Comparison of ENCODE assay signal across 18 mouse cellular contexts in the genomic region with DNA sequence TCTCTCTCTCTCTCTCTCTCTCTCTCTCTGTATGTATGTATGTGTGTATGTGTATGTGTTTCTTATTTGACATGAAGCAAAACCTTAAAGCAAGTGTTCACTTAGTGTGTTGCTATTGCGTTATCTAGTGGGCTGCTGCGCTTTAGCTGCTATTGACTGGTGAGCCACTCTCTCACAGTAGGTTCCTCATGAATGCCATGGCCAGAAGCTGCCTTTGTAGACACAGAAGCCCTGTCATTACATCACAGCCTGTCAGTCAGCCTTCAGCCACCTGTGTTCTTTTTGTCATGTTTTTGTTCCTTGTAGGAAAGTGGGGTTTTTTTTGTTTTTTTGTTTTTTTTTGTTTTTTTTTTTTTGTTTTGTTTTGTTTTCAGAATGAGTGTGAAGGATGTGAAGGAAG.
DNase-seq lines count a peak whose midpoint lies in the region; ATAC-seq lines count a peak whose summit lies in the region.
"Had no signal": no experiment of that assay in that cellular context is flagged by ENCODE, and none has a peak within 500 bp of the region (broad histone marks: within the 10 kb centered on the region; RNA-seq: fewer than 3 reads in every experiment).

No protein-coding gene starts in this region.

- no peak overlapping the region for H3K9ac ChIP-seq in hindbrain, embryonic 14.5 days
- no peak overlapping the region for H3K9ac ChIP-seq in forebrain, embryonic 15.5 days (replicated peaks)
- H3K9ac ChIP-seq: limb, embryonic 12.5 days; liver, embryonic 14.5 days had no signal

- DNase-seq in hindbrain, embryonic 10.5 days (ENCODE audit: low spot score), result peak; percentile 15
- DNase-seq in hindbrain, embryonic 14.5 days (ENCODE audit: low spot score), result no peak
- DNase-seq in thymus, postnatal 4 days, result peak; percentile 11
- no peak for DNase-seq in thymus, postnatal 0 days (ENCODE audit: low spot score)
- no peak for DNase-seq in testis, postnatal 14 days (ENCODE audit: low spot score)
- DNase-seq in right cerebral cortex, postnatal 10 days (ENCODE audit: low spot score in 2 of 2), result no peak
- DNase-seq: adrenal gland, postnatal 36 days; cerebellum, adult 8-10 months; heart, adult 18-20 months; kidney, adult 2 months; kidney, postnatal 36 days; layer of hippocampus, adult 9-11 months; right cerebral cortex, postnatal 25 days had no signal

- H3K4me1 ChIP-seq in hindbrain, embryonic 10.5 days (replicated peaks), result peaks cover 41% of the 10 kb centered on the region
- 0 out of 2 replicates have a peak, but pooled peaks cover 9% of the 10 kb centered on the region for H3K4me1 ChIP-seq in hindbrain, embryonic 14.5 days (replicated peaks; ENCODE audit: control insufficient read depth, insufficient read depth, low read length)
- H3K4me1 ChIP-seq in forebrain, embryonic 15.5 days, result peaks cover 13% of the 10 kb centered on the region
- H3K4me1 ChIP-seq: limb, embryonic 12.5 days had no signal

- peak overlapping the region; percentile 81 for H3K27ac ChIP-seq in hindbrain, embryonic 10.5 days
- H3K27ac ChIP-seq in hindbrain, embryonic 14.5 days, result no peak overlapping the region
- H3K27ac ChIP-seq in forebrain, embryonic 15.5 days (replicated peaks), result no peak overlapping the region
- H3K27ac ChIP-seq: limb, embryonic 12.5 days; liver, embryonic 14.5 days had no signal

- no peak for ATAC-seq in hindbrain, embryonic 14.5 days (ENCODE audit: low FRiP score)
- ATAC-seq in forebrain, embryonic 15.5 days (replicated peaks), result peak; percentile 61; the same call in 1 of the 2 replicates
- no peak for ATAC-seq in activated CD4-positive, CD25-positive, alpha-beta regulatory T cell, adult 4 months
- ATAC-seq: lung, postnatal 0 days had no signal

- no peaks in the 10 kb centered on the region for H3K9me3 ChIP-seq in hindbrain, embryonic 10.5 days
- H3K9me3 ChIP-seq in hindbrain, embryonic 14.5 days (ENCODE audit: control insufficient read depth, low read length), result no peaks in the 10 kb centered on the region
- no peaks in the 10 kb centered on the region for H3K9me3 ChIP-seq in forebrain, embryonic 15.5 days
- H3K9me3 ChIP-seq: limb, embryonic 12.5 days had no signal

- H3K27me3 ChIP-seq in hindbrain, embryonic 10.5 days (ENCODE audit: insufficient read depth, poor library complexity, severe bottlenecking), result no peaks in the 10 kb centered on the region
- no peaks in the 10 kb centered on the region for H3K27me3 ChIP-seq in hindbrain, embryonic 14.5 days (ENCODE audit: control insufficient read depth, insufficient read depth, low read length)
- no peaks in the 10 kb centered on the region for H3K27me3 ChIP-seq in forebrain, embryonic 15.5 days
- H3K27me3 ChIP-seq: limb, embryonic 12.5 days had no signal

- H3K4me2 ChIP-seq in hindbrain, embryonic 14.5 days (replicated peaks), result no peak overlapping the region
- H3K4me2 ChIP-seq in forebrain, embryonic 15.5 days (replicated peaks), result no peak overlapping the region
- H3K4me2 ChIP-seq: limb, embryonic 12.5 days had no signal

- no peaks in the 10 kb centered on the region for H3K36me3 ChIP-seq in hindbrain, embryonic 10.5 days
- H3K36me3 ChIP-seq in hindbrain, embryonic 14.5 days (replicated peaks; ENCODE audit: control insufficient read depth, insufficient read depth), result no peaks in the 10 kb centered on the region
- H3K36me3 ChIP-seq in forebrain, embryonic 15.5 days, result no peaks in the 10 kb centered on the region
- H3K36me3 ChIP-seq: limb, embryonic 12.5 days had no signal

- no peak overlapping the region for H3K4me3 ChIP-seq in hindbrain, embryonic 10.5 days
- no peak overlapping the region for H3K4me3 ChIP-seq in hindbrain, embryonic 14.5 days (replicated peaks; ENCODE audit: low read length)
- H3K4me3 ChIP-seq in forebrain, embryonic 15.5 days, result no peak overlapping the region
- H3K4me3 ChIP-seq: limb, embryonic 12.5 days had no signal

- WGBS in hindbrain, embryonic 10.5 days, result 45% methylated on average over 2 of the region's 2 CpGs
- 43% methylated on average over 2 of the region's 2 CpGs for WGBS in hindbrain, embryonic 14.5 days
- WGBS in forebrain, embryonic 15.5 days, result 28% methylated on average over 2 of the region's 2 CpGs

Comparison
In these comparisons a context has a peak if more than half of its experiments do, and no peak if none do; other contexts are left out.
1. DNase-seq: peak in hindbrain, embryonic 10.5 days (single experiment) and thymus, postnatal 4 days (single experiment); none in hindbrain, embryonic 14.5 days (single experiment), thymus, postnatal 0 days (single experiment), testis, postnatal 14 days (single experiment) and right cerebral cortex, postnatal 10 days (0 of 2).